Mouse (Mus musculus): Measurements from ENCODE around the gene Klhl26. TPM values are rescaled to one million over a fixed set of nuclear protein-coding genes. Genes with fewer than 3 reads are reported as not detected.

Gene Klhl26
- total RNA-seq, 2 experiments from 2014 or later, result 8.4 to 9.7 TPM

- DNase-seq, result peak; percentile 34 to 51
Observed at GRCm38 (mm10) chr8:70447639-70448420, 28.9 kb downstream of the Klhl26 start.

DNA sequence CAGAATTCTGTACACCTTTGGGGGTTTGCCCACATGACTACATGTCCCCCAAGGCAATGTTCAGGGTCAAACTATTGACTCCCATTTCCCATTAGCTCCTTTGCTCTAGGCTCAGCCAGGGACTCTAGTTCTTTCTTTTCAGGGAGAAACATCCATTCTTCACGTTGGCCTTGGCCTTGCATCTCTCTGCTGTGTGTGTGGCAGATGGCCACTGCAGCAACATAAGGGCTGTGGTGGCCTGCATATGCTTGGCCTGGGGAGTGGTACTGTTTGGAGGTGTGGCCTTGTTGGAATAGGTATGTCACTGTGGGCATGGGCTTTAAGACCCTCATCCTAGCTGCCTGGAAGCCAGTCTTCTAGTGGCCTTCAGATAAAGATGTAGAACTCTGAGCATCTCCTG is 30.8 kb downstream of the Klhl26 start:
- DNase-seq, result no peak

DNA sequence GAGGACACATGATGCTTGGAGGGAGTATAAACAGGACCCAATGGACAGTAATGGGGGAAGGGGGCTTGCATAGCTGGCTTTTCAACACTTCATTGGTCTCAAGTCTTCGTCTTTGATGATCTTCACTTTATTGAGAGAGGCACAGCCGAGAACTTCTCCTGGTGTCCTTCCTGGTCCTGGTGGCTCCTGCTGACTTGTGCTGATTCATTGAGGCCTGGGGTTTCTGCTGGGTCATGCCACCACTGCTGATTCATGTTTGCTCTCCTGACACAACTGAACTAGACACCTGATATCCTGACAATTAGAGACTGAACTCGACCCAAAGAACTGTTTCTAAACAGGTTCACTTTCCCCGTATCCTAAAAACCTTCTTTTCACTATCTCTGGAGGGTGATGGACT is 33.4 kb downstream of the Klhl26 start:
- no peak for DNase-seq

GRCm38 (mm10) chr8:70441565-70441964 is 35.2 kb downstream of the Klhl26 start:
- DNase-seq, result no peak

- no peak for DNase-seq
Observed at GRCm38 (mm10) chr8:70440246-70440645, 36.5 kb downstream of the Klhl26 start.

- DNase-seq, result no peak
Observed at GRCm38 (mm10) chr8:70439848-70440179, 37.0 kb downstream of the Klhl26 start.

GRCm38 (mm10) chr8:70439055-70439847 is 37.5 kb downstream of the Klhl26 start, which contains the start of gene Crtc1:
Gene Crtc1 (minus strand): TSS chr8:70439579.
- peak; percentile 97 to 98 for DNase-seq

DNA sequence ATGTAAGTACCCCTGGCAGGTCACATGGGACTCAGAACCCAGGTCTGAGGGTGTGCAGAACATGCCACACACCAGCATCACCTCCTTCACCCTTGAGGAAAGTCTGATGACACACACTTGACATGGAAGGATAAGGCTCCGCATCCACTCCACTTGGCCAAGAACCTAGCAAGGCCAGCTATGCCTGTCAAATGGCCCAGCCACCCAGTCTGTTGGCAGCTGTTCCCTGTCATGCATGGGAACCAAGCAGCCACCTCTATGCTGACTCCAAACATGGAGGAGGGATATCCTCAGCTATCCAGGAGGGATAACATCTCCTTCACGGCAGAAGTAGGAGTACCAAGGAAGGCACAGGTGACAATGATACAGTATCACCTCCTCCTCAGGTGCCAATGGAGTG is 38.3 kb downstream of the Klhl26 start:
- no peak for DNase-seq

- no peak for DNase-seq
Observed at GRCm38 (mm10) chr8:70435156-70435555, 41.6 kb downstream of the Klhl26 start.

DNA sequence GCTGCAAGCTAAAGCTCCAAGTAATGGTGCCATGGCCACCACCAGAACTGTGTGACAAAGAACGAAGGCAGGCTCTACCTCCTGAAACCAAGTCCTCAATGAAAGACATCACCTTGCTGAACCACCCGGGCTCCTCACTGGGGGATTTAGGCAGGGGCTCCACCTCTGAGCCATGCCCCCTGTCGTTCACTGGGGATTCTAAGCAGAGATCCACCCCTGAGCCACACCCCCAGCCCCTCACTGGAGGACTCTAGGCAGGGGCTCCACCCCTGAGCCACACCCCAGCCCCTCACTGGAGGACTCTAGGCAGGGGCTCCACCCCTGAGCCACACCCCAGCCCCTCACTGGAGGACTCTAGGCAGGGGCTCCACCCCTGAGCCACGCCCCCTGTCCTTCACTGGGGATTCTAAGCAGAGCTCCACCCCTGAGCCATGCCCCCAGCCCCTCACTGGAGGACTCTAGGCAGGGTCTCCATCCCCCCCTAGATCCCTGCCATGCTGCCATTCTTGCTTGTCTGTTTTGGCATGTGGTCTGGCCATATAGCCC is 43.7 kb downstream of the Klhl26 start:
- DNase-seq, result no peak

GRCm38 (mm10) chr8:70431213-70431612 is 45.6 kb downstream of the Klhl26 start:
- no peak for DNase-seq

- DNase-seq, result no peak
Observed at GRCm38 (mm10) chr8:70426300-70426907, 50.4 kb downstream of the Klhl26 start.

GRCm38 (mm10) chr8:70422722-70423121 is 54.0 kb downstream of the Klhl26 start:
- DNase-seq, result no peak

- DNase-seq, result no peak
Observed at GRCm38 (mm10) chr8:70421349-70422104, 55.2 kb downstream of the Klhl26 start.

- no peak for DNase-seq
Observed at GRCm38 (mm10) chr8:70419879-70420643, 56.7 kb downstream of the Klhl26 start.

- peak; percentile 27 to 37 for DNase-seq
Observed at GRCm38 (mm10) chr8:70418954-70419353, 57.8 kb downstream of the Klhl26 start.

GRCm38 (mm10) chr8:70417914-70418313 is 58.9 kb downstream of the Klhl26 start:
- DNase-seq, result no peak

DNA sequence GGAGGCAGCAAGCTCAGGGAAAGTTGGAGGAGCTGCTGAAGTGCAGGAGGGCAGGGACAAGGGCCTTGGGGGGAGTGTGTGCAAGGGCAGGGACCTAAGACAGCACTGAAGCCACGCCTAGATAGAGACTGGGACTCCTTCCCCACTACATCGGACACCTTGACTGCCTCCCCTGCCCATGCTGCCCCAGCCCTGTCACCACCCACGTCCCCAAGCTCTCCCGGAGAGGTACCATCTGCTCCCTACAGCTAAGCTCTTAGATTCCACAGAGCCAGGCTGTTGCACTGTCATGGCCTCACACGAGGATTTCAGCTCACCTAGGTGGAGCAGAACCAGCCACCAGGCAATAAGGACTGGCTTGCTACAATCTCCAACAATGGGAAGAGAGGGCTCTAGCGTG is 59.8 kb downstream of the Klhl26 start:
- no peak for DNase-seq

DNA sequence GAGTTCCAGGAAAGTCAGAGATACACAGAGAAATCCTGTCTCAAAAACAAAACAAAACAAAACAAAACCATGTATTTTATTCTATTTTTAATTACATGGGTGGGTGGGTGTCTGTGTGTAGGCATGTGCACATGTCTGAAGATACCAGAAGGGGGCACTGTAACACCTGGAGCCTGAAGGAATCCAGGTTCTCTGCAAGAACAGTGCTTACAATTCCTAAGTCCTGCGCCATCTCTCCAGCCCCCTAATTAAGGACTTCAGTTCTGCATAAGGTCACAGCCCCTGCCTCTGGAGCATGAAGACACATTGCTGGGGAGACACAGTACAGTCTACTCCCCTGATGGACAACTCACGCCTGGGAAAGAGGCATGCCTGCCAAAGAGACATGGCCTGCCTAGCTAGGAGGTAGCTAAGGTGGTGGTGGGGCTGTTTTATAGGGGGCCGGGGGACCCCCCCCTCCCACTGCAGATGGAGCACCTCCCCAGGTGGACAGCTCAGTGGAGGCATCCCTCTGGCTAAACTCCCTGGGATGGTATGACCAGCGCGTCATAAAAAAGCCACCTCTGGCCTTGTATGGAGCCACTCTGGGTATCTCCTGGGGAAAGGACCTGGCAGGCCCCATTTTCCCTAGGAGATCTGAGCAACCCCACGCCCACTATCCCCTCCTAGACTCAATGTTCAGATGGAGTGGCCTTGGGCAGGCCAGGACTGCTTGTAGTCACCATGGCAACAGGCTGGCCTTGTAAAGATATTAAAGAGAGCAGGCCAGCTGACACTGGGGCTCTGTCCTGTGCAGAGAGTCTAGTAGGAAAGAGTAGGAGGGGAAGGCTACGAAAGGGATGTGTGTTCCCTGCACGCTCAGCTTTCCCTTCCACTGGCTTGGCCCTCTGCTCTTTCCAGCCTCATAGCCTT is 61.0 kb downstream of the Klhl26 start:
- DNase-seq, result peak; percentile 12 to 35

DNA sequence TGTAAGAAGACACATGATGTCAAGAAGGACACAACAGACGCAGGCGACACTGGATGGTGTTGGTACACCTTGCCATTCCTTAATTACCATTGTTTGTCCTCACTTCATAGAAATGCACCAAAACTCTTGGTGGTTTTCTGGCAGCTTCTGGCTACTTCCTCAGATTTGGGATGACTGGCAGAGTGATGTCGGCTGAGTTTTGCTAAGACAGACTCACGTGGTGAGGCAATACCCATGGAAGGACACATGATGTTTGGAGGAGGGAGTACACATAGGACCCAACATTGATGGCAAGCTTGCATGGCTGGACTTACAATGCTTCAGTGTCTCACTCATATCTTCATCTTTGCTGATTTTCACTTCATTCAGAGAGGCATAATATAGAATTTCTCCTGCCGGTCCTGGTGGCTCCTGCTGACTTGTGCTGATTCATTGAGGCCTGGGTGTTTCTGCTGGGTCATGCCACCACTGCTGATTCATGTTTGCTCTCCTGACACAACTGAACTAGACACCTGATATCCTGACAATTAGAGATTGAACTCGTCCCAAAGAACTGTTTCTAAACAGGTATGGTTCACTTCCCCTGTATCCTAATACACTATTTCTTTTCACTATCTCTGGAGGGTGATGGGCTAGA is 62.3 kb downstream of the Klhl26 start:
- DNase-seq, result no peak
